Mouse (Mus musculus) olfactory bulb, adult 2 months (tissue): ENCODE measurements at regions not wholly inside any gene's neighbourhood (a gene's known extent, or its start where the extent isn't known, plus 50 kb on each side); places are given as distances from the start of the nearest gene placed in this dataset.

Experiments used
- CTCF ChIP-seq: fragments of 200-500 bp; IDR thresholded peaks from 2 replicates; pipeline ENCODE4 v1.5.1; 2012; ENCODE audit warnings: low read depth, mild to moderate bottlenecking, low read length, moderate library complexity; ENCODE audit not compliant: insufficient read depth
- POLR2A ChIP-seq: fragments of 200-500 bp; IDR thresholded peaks from 2 replicates; pipeline ENCODE4 v1.6.1; 2012; ENCODE audit warnings: mild to moderate bottlenecking, low read depth, low read length, moderate library complexity; ENCODE audit not compliant: insufficient read depth

DNA sequence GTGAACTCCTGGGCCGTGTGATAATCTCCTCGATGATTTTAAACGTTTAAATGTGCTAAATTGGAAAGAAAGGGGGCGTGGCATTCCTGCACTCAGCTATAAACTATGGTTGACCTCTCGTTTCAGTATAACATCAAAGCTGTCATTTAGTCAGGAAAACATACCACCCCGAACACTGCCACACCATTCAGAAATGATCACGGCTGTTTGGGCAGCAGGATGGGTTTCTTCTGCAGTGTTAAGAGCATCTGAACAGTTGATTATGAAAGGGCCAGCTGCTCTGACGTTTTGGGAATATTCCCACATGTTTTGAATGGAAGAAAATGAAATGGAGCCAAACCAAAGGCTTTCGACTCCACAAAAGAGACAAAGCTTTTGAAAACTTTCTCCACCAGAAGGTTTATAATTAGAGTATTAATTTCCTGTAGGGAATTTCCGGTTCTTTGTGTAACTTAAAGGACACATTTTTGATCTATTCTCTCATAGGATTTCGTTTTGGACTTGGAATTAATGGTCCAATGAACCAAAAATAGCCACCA is 85.5 kb upstream of the Arhgap24 start:
- no peak for TF ChIP-seq CTCF
- no peak for TF ChIP-seq POLR2A
